Mouse (Mus musculus) spleen, adult 18-20 months (tissue): Measurements from ENCODE around the gene C1qa.

Experiments used
- DNase-seq, 2 experiments: peaks; one replicate each; pipeline ENCODE4 v3.0.0; 2022; ENCODE audit warnings: mixed read lengths in 2 of 2

C1qa gene

DNA sequence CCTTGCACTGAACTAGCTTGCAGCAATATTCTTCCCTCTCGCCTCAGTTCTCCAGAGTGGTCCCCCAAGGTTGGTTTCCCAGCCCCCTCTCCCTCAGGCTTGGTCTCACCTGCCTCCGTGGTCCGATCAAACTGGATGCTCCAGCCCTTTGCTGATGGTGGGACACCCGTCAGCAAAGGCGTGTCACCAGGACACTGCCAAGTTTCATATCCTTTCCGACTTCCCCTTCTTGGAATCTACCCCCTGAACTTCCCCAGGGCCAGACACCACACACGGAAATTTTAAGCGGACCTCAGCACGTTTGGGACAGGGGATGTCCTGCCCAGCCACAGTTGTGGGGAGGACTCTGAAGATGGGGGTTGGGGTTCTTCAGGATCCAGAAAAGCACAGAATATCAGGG, at the start of gene C1qa:
TSS of gene C1qa (minus strand) at position 167 of the 400 bp plus-strand sequence.
- no peak for DNase-seq

DNA sequence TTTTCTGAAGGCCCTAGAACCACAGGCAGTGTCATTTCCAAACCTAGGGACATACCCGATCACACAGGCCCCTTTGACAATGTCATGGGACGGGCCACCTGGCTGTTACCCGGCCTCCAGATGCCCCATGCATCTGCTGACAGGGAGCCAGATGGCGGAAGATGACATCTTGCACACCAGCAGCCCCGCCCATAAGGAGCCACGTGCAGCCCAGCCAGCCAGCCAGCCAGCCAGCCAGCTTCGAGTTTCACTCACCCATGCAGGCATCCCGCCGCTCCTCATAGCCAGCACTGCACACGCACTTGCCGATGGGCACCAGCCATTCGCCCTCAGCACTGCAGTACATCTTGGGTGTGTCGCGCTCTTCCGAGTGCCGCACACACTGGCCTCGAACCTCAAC, 46.8 kb upstream of the C1qa start:
- no peak for DNase-seq

DNA sequence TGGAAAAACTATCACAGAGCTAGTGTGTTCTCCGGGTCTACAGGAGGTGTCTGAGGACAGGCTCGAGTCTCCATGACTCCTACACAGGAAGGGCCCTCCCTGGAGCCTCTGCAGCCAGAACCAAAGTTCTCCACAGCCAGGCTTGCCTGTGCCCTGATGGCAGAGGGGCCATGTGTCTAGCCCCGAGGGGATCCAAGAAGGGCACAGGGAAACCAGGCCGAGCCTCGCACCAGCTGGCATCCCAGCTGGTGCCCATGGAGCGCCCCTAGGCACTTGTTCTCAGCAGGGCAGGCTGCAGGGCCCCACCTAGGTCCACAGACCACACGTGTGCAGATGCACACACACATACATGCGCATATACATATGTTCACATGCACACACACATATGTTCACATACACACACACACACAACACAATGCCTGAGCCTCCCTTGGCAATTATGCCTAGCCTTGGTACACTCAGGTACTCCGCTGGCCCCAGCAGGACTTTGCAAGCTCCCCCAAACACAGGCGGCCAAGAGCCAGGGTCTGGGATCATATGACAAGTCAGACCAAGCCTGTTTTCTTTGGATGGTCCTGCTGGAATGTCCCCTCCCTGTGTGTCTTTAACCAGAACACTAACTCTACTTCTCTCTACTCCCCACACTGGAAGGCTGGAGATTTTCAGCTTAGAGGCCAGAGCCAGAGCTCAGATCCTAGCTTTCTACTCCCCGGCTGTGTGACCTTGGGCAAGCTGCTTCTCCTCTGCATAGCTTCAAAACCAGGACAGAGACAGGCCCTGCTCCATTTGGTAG, 46.2 kb upstream of the C1qa start:
- no peak for DNase-seq

DNA sequence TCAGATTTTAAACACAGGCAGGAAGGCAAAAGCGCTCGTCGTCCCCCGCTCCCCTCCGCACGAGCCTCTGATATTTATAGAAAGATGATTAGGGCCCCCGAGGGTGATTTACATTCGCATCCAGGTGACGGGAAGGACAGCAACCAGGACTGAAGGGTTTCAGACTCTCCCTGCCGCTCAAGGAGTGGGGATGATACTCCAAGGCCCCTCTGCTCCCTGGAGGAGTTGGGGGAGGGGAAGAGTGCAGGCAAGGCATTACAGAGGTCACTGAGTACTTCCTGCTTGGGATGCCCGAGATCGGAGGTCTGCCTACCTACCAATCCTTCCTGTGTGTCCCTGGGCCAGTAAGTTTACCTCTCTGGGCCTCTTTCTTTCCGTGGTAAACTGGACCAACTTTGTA, 44.6 kb upstream of the C1qa start:
- DNase-seq, result no peak

DNA sequence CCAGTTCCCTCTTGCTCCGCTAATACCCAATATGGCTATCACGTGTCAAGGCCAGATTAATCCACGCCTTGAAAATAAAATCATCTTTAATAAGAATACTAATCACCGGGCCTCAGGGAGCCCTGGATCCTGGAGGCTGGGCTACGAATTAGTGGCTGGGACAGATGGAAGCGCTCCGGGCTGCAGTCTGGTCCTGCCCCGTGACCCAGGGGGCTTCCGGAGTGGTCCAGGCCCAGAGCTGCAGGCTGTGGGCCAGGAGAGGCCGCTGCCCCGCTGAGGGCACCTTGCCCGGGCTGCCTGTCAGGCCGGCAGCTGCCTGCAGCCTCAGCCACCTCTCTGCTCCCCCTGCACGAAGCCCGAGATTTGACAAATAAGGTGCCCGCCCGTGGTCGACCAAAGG, 44.2 kb upstream of the C1qa start:
- DNase-seq, result no peak

DNA sequence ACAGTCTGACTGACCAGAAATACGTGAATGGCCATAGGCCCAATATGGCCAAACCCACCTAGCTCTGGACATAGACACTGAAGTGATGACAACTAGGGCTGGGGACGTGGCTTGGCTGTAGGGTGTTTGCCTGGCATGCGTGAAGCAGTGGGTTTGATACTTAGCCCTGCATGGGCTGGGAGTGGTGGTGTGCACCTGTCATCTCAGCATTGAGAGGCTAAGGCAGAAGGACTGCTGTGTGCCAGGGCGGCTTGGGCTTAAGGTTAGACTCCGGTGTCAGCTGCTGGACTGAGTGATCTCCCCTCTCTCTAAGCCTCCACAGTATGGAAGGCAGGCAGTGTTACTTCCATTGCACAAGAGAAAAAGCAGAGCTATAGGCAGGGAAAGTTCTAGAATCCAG, 39.3 kb upstream of the C1qa start:
- DNase-seq, result no peak

DNA sequence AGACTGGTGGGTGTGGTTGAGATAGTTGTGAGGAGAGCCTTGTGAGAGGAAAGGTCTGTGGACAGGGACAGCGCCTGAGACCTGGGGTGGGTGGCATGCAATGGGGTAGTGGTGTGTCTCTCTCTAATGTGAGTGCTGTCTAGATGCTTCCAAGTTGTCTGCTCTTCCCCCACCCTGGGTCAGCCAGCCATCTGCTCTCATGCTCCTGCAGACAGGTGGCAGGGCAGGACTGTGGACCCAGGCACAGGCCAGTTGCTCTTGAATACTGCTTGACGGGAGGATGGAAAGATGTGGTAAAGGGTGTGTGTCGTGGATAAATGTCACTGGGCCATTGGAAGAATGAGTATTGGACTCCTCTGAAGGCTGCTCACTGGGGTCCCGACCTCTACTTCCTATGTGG, 38.7 kb upstream of the C1qa start:
- DNase-seq, result no peak

DNA sequence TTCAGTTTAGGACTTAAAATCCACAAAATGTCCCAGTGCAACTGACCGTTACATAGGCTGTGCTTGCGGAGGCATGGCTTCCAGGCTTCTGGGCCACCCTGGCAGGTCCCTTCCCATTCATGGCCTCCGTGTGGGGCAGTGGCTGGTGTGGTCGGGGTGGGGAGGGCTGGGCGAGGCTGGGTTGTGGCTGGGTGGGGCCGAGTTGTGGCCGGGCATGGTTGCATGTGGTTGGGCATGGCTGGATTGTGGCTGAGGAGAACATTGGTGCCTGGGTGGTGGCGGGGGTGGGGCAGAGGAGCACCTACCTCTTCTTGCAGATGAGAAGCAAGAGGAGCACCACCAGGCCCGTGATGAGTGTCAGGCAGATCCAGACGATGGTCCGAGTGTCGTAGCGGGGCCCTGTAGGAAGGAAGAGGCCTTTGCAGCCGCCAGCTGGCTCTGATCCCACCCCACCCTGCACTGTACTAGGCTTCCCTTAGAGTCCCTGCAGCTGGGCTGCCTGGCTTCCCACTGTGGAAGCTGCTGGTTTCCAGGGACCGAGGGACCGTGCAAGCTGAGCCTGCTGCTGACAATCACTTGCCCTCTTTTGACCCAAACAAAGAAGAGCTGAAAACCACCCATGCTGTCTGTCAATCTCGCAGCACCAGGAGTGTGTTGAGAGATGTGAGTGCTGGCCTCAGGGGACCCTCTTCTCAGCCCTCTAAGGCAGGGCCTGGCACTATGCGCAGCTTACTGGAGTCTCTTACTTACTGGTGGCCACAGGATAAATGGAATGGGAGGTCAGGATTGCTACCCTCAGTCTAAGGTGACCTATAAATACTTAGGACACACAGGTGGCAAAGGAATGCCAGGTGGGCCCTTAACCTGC, 36.4 kb upstream of the C1qa start:
- DNase-seq, result no peak

DNA sequence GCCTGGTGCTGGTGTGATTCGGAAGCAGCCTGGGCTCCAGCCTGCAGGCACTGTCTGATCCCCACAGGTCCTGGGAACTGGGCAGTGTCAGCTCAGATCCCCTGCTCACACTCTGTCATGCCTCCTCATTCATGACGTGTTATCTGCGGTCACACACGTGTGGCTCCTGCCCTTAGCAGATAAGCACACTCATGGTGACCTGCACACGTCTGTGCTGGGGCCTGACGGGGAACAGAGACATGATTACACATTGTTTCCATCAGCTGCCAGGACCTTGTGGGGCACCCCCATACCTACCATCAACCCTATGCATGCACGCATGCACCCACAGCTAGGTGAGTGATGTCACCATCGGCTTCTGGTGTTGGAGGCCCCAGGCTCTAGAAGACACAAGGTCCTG, 31.9 kb upstream of the C1qa start:
- DNase-seq, result no peak

DNA sequence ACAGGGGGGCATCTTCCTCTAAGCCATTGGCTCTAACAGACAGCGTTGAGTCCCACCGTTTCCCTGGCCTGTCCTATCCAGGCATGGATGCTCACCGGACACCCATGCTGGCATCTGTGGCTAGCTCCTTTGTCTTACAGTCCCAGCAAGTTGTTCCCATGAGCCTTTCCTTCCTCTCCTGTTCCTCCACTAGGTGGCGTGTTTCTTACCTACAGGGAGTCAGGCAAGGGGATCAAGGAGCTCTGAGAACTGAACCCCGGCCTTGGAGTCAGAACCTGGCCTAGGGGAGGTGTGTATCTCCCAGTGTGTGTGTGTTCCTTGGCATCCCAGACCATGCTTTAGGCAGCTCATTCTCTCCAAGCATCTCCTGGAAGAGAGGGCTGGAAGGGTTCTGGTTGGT, 30.3 kb upstream of the C1qa start:
- DNase-seq, result no peak

DNA sequence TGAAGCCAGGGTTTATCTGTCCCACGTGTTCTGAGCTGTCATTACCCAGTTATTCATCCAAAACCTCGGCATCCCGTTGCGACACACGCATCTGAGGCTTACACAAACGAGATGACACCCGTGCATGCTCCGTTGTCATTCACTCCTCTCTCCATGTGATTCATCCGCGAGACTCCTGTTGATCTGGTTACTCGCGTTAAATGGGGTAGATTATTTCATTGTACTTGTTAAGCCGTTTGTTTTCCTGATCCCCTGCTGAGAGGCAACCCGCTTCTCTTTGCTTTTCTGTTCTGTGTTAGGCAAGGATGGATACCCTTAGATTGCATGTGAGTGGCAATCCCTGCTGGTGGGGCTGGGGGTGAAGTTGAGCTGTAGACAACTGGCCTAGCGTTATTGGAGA, 27.2 kb upstream of the C1qa start:
- no peak for DNase-seq

DNA sequence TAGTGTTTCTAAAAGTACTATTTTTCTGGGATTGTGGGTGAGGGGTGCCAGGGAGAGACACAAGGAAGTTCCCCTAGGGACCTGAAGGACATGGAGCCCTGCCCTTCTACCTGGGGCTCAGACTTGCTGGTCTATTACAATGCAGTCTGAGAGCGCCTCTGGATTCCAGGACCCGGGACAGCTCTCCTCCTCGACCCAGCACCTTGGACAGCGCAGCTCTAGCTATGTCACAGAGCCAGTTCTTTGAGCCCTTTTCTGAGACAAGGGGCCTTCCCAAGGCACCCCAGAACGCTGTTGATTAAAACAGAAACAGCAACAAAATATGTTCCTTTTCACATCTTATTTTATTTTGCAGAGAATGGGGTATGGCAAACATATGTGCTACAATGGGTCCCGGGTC, 25.9 kb upstream of the C1qa start:
- peak in 1 of 2 experiments; percentile 18 for DNase-seq

DNA sequence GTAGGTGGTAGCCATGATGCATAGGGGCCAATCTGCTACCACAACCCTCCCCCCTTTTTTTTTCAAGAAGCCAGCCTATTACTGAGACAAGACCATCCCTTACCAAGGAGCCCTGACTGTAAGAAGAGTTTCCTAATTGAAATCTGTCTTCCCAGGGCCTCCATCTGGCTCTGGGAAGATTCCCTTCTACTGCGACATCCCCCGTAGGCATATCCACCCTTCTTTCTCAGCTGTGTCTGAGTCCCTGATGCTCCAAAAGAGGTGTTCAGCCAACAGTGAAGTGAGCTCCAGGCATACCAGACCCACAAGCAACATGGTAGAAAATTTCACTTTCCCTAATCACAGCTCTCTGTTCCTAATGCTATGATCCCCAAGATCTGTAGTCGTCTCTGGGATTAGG, 20.9 kb upstream of the C1qa start:
- DNase-seq, result no peak

DNA sequence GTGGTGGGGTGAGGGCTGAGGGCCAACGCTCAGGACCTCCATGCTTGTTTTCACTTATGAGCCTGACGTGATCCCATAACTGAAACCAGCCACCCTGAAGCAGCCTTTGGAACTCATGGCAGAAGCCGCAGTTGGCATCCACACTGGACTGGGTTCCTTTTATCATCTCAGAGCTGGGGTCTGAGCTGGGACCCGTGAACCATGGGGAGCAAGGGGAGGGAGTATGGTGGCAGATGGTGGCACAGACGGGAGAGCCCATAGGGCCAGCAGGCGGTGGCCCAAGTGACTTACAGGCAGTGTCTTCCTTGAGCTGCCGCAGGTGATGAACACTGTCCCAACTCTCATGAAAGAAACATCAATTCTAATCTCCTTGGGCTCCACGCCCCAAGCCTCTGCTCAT, 20.2 kb upstream of the C1qa start:
- DNase-seq, result no peak

DNA sequence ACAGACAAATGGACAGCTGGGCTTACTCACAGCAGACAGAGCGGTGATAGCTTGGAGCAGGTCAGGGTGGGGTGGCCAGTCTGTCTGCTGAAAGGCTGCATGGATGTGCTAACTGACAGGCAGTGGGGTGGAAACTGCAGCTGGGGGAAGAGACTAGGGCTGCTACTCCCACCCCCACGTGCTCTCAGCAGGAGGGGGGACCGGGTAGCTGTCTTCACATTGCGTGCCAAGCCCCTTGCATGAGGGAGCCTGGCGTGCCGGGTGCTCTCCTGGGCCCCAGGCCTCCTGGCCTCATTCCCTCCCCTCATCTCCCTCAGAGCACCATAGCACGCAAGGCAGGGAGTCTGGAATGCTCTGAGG, 18.5 kb upstream of the C1qa start:
- no peak for DNase-seq

DNA sequence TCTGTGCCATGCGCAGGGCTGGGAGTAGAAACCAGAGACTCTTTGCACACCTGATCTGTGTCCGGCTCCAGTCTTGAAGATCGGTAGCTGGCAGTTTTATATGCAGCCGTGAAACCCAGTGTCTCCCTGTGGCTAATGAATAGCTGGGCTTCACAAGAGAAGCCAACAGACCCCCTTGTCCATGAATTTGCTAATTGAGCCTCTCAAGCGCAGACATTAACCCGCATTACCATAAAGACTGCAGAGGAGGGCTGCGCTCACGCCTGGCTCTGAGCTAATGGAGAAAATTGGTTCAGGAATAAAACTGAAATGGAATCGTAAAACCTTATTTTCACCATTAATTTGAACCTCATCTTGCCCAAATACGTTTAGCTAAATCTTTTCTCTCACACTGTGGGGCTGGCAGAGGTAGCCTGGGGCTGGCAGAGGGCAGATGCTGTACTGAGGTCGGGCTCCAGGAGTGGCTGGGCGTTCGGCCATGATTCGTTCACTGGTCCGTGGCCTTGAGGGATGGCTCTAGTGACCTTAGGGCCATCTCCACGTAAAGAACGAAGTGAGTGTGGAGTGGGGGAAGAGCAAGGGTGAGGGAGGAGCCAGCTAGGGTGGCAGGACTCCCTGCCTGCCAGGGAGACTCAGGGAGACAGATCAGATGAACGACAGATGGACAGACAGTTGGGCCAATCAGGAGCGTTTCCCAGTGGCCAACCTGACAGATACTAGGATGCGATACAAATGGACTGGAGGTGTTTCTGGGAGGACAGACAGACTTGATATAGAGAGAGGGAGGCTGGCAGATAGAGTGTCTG, 18.0 kb upstream of the C1qa start:
- no peak for DNase-seq

DNA sequence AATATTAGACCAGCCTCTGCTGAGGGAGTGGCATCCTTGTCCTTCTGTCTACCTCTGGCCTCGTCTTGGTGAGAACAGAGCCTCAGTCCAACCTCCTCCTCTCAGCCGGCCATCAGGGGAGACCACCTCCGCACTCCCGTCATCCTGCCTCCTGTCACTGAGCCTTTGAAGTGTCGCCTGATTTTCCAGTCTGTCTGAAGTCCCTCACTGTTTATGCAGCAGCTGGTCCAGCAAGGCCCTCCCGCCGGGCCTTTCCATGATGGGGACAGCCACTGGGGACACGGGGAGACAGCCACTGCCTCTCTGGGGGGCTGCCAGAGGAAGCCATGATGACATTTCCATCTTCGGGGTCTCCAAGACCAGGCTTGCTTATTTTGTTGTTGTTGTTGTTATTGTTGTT, 14.2 kb upstream of the C1qa start:
- DNase-seq, result no peak

DNA sequence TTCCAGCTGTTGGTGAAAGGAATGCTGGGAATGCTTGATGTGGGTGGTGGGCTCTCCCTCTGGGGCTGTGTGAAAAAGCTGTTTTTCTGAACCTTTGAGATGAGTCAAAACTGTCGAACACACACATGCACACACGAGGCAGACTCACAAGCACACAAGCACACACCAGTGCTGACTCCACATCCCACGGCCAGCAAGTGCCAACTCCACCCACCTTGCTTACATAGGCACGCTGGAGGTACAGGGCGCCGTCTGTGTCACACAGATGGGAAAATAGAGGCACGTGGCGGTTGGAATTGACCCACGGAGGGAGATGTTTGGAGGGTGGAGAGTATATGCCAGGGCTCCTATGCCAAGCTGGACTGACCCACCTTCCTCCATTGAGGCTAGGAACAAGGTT, 13.2 kb upstream of the C1qa start:
- DNase-seq, result no peak

DNA sequence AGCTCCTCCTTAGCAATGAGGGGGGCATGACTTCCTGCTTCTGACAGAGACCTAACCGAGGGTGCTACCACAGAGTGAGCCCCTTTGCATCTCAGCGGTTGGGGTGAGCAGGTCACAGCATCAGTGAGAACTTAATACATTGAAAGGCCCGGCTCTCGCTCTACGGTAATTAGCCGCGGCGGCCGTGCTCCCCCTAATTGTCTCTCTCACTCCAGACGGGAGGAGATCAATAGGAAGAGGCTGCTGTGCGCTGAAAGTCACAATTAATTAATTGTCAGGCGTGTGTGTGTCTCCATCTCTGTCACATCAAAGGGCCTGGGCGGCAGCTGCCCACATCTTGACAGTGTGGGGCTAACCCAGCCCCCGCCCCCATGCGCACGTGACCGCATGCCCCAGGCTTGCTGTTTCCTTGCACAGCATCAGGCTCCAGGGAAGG, 12.6 kb upstream of the C1qa start:
- no peak for DNase-seq

DNA sequence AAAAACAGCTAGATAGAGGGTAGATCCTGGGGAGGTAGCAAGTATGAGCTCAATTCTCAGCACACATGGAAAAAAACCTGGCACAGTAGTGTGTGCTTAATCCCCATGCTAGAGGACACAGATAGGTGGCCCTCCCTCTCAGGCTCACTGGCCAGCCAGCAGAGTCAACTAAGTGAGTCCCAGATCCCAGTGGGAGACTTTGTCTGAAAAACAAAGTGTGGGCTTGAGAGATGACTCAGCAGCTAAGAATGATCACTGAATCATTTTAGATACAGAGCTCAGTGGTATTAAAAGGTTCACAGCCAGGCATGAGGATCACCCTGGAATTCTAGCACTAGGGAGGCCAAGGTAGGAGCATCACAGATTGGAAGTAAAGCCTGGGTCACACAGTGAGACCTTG, 9.2 kb upstream of the C1qa start:
- no peak for DNase-seq

DNA sequence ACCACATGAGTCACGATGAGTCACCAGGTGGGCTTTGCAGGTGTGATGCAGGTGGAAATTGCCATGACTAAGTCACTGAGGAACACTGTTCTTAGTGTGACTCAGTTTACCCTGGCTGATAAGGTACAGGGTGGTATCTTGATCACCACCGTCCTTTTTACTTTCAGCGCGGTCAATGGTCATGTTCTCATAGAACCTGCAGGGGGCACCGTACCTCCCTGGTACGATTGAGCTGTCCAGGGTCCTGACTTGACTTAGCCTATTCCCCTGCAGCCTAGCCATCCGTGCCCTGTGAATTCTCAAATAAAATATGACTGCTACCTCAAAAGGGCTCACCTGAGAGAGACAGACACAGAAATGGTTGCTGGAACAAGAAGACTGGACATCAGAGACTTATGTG, 8.4 kb upstream of the C1qa start:
- no peak for DNase-seq

DNA sequence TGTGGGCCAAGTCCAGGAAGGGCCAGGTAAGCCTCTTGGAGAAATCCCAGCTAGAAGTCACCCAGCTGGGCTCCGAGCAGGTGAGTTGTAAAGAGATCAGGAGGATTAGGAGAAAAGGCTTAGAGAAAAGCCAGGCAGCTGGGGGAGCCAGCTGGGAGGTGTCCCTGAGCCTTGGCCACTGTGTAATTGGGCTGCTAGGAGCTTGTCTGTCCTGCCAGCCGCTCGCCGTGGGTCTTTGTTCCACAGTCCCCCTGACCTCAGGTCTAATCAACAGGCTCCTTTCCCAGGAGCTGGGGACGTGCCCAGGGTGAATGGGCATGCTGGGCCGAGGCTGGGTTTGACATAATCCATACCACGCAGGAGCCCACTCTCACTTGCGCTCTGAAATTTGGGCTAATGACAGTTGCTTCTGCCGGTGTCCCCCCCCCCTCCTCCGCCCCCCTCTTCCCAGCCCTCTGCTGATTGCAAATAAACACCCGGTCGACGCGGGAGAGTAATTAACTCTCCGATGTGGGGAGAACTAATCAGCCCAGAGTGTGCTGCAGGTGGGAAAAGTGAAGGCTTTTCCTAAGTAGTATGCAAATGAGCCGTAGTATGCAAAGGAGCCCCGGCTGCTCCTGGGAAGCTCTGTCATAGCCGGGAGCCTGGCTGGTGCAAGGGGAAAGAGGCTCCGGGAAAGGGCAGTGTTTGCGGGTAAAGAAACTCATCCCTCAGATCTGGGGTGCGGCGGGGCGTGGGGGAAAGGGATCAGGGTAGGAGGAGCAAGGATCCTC, 6.3 kb upstream of the C1qa start:
- DNase-seq, result no peak

DNA sequence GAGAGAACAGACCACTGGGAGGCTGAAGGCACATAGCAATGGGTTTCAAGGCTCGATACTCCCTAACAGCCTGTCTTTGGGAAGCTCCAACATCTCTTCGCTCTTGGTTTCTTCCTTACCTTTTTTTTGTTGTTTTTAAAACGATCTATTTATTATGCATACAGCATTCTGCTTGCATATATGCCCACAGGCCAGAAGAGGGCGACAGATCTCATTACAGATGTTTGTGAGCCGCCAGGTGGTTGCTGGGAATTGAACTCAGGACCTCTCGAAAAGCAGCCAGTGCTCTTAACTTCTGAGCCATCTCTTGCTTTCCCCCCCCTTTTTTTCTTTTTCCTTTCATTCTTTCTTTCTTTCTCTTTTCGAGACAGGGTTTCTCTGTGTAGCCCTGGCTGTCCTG, 551 bp upstream of the C1qa start:
- no peak for DNase-seq
